Mouse (Mus musculus) frontal cortex, postnatal 10 days (tissue): ENCODE measurements around the gene Pip4p1.

Source experiments
- DNase-seq, 2 experiments: peaks; one replicate each; pipeline ENCODE4 v3.0.0; 2022; ENCODE audit warnings: low spot score in 2 of 2, mixed read lengths in 1 of 2

The Pip4p1 gene

DNA sequence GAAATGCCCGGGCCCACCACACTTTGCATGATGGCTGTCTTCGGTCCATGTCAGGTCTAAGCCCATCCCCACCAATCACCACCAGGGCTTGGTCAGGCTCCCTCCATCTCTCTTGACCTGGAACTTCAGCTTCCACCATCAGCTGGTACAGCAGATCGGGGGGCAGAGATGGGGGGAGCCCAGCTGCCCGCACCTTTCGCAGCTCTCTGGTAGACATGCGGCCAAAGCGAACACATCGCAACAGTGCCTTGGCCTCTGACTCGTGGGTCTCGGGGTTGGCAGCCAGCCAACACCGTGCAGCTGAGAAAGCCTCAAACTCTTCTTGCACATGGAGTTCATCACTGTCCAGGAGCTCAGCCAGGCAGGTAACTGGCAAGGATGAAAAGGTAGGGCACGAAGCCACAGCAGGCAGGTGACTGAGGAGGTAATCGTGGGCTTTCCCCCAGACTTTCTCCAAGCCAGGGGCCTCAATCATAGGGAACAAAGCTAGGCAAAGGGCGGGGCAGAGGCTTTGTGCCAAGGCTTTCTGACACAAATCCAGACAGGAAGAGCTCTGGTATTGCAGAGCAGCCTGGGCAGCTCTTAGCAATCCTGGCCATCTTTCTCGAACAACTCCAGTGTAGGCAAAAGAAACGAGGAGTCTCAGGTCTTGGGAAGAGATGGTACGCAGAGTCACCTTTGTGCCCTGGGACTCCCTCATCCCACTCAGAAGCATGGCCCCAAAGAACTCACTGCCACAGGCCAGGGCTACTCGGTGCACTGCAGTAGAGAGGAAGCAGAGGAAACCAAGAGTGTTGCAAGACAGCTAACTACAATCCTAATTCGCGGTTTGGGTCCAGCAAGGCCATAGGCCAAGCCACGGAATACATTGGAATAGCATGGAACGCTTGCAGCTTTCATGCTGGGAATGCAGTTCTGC, 37.9 kb downstream of the Pip4p1 start:
- no peak for DNase-seq

DNA sequence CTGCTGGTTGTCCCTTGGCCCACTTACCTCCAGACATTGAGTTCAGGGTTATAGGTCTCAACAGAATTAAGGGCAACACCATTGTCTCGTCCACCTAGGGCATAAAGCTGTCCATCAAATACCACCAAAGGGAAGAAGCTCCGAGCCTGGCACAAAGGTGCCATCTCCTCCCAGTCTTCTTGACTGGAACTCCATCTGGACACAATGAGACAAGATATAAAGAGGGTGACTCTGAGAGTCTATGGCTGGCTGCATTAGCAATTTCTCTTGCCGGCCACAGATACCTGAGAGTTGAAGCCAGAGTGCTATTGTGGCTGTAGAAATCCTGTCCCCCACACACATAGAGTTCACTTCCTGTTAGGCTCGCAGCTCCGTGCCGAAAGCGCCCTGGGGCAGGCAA, 38.6 kb downstream of the Pip4p1 start:
- no peak for DNase-seq

DNA sequence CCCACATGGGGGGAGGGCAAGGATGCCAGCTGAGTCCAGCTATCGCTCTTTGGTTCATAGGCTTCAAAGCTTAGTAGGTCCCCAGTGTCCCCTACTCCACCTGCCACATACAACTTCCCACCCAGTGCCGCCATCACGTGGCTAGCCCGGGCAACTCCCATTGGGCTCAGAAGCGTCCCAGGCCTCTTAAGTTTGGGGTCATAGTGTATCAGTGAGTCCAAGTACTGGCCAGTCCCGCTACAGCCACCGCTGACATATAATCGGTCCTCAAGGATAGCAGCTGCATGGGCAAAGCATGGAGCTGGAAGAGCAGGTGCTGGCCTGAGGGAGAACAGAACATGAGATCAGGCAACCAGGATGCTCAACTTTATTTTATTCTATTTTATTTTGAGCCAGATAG, 39.0 kb downstream of the Pip4p1 start:
- DNase-seq: no peak

DNA sequence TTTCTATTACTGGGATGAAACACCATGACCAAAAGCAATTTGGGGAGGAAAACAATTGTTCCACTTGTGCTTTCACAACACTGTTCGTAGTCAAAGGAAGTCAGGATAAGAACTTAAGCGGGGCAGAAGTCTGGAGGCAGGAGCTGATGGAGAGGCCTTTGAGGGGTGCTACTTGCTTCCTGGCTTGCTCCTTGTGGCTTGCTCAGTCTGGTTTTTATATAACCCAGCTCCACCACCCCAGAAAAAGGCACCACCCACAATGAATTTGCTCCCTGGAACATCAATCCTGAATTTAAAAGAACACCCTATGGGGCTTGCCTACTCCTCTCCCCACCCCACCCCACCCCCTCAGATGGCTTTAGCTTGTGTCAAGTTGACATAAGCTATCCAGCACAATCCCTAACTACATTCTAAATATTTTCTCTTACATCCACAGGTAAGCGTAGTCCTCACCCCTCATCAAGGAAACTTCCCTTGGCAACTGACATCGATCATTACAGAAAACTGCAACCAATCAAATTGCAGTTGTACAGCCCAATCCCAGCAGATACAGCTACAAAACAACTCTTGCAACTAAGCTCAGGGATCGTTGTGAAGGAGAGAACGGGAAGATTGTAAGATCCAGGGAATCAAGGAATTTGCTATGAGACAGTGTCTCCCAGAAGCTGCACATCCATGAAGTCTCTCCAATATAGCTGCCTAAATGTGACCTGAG, 54.3 kb downstream of the Pip4p1 start:
- DNase-seq: no peak
